Mouse (Mus musculus) left cerebral cortex, adult 9 months (tissue): Measurements from ENCODE around the gene Afap1.

Source experiments
- DNase-seq, 2 experiments: peaks; one replicate each; pipeline ENCODE4 v3.0.0; 2022; ENCODE audit warnings: low spot score in 2 of 2

Gene Afap1

GRCm38 (mm10) chr5:35897147-35897546 lies 4.0 kb downstream of the Afap1 start:
- DNase-seq: no peak

- DNase-seq: no peak
Observed at GRCm38 (mm10) chr5:35898114-35898513, 5.0 kb downstream of the Afap1 start.

GRCm38 (mm10) chr5:35898994-35899393 lies 5.9 kb downstream of the Afap1 start:
- DNase-seq: no peak

- no peak for DNase-seq
Observed at GRCm38 (mm10) chr5:35900401-35901225, 7.5 kb downstream of the Afap1 start.

- no peak for DNase-seq
Observed at GRCm38 (mm10) chr5:35901226-35901809, 8.2 kb downstream of the Afap1 start.

- DNase-seq: no peak
Observed at GRCm38 (mm10) chr5:35903456-35903855, 10.3 kb downstream of the Afap1 start.

- no peak for DNase-seq
Observed at GRCm38 (mm10) chr5:35905283-35905682, 12.2 kb downstream of the Afap1 start.

- DNase-seq: no peak
Observed at GRCm38 (mm10) chr5:35907090-35907489, 14.0 kb downstream of the Afap1 start.

- DNase-seq: peak in 1 of 2 experiments; percentile 58
Observed at GRCm38 (mm10) chr5:35907633-35908426, 14.7 kb downstream of the Afap1 start.

- no peak for DNase-seq
Observed at GRCm38 (mm10) chr5:35908626-35909443, 15.7 kb downstream of the Afap1 start.

GRCm38 (mm10) chr5:35915629-35916300 lies 22.6 kb downstream of the Afap1 start:
- no peak for DNase-seq

GRCm38 (mm10) chr5:35916666-35917065 lies 23.5 kb downstream of the Afap1 start:
- DNase-seq: no peak

GRCm38 (mm10) chr5:35918387-35918786 lies 25.3 kb downstream of the Afap1 start:
- DNase-seq: peak in 1 of 2 experiments; percentile 40

- DNase-seq: no peak
Observed at GRCm38 (mm10) chr5:35920076-35920475, 27.0 kb downstream of the Afap1 start.

GRCm38 (mm10) chr5:35920557-35920956 lies 27.4 kb downstream of the Afap1 start:
- no peak for DNase-seq

- DNase-seq: no peak
Observed at GRCm38 (mm10) chr5:35921141-35921540, 28.0 kb downstream of the Afap1 start.

- DNase-seq: no peak
Observed at GRCm38 (mm10) chr5:35921595-35922254, 28.6 kb downstream of the Afap1 start.

GRCm38 (mm10) chr5:35923448-35923847 lies 30.3 kb downstream of the Afap1 start:
- DNase-seq: no peak

GRCm38 (mm10) chr5:35925171-35925634 lies 32.1 kb downstream of the Afap1 start:
- DNase-seq: peak in 1 of 2 experiments; percentile 64

GRCm38 (mm10) chr5:35926511-35926910 lies 33.4 kb downstream of the Afap1 start:
- no peak for DNase-seq
